Mouse (Mus musculus) granulocyte monocyte progenitor cell, adult 5-6 weeks (primary cell): Measurements from ENCODE around the gene Ccnt2. TPM values are rescaled to one million over a fixed set of nuclear protein-coding genes. Genes with fewer than 3 reads are reported as not detected.
"Not testable (repeated sequence)": the region's sequence is repeated elsewhere in the genome, so short reads cannot be mapped to it uniquely, and the experiment has no call there.

Experiments
- ATAC-seq: replicated peaks from 2 replicates; pipeline ENCODE4 v1.8.0; 2016; ENCODE audit warnings: mild to moderate bottlenecking, moderate TSS enrichment, inconsistent platforms; ENCODE audit not compliant: poor library complexity, severe bottlenecking
- total RNA-seq, 2 experiments: library from RNA; stranded (forward) in 1 of 2; stranded (reverse) in 1 of 2; fragments of 200-712, 200-1000 nt in 1 of 2; fragments of >200 nt in 1 of 2; fragmentation: Nextera tagmentation in 1 of 2; gene quantifications; 2 replicates each; pipeline ENCODE4 v1.2.3; 2014 to 2017

Ccnt2 gene
- total RNA-seq (2014; fragmentation: Nextera tagmentation) (30.4 and 51.4 TPM in 2 replicates), total RNA-seq (2017) (35.9 and 36.1 TPM in 2 replicates)

GRCm38 (mm10) chr1:127773803-127774500 lies at the start of gene Ccnt2:
TSS of gene Ccnt2 (plus strand) at chr1:127774164.
- ATAC-seq: peak; percentile 92

DNA sequence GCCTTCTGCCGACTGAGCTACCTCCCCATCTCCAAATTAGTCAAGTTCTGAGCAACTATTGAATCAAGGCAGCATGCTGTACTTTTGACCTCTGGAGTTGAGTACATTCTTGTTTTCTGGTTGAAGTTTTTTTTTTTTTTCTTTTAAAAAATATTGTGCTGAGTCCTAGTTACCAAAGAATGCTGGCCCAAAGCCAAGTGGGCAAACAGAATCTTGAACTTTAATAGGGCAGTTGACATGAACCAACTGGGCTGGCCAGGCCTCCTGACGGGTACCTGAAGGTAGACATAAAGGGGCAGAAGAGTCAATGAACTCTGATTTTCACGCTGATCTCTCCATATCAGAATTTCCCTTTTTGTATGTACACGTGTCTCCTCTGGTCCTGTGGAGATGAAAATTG lies 44.9 kb upstream of the Ccnt2 start, which contains the start of gene Acmsd:
Gene Acmsd, plus strand, starts transcription at position 318 of the 400 bp plus-strand sequence.
- no peak for ATAC-seq

DNA sequence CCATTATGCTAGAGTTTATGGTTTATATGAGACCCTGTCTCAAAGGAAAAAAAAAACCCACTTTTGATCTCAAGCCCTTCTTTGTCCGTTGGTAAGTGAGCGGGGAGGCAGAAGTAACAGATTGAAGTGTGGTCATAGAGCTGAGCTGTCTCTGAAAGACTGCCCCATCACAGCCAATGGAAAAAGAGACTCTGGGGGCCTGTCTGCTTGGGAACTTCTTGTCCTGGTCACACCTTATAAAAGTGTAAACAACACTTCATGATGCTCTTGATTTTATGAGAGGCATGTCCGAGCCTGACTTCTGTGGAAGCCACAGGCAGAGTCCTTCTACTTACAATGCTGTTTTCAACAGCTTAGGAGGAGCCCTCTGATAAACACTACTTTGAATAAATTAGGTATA lies 42.9 kb upstream of the Ccnt2 start:
- no peak for ATAC-seq

DNA sequence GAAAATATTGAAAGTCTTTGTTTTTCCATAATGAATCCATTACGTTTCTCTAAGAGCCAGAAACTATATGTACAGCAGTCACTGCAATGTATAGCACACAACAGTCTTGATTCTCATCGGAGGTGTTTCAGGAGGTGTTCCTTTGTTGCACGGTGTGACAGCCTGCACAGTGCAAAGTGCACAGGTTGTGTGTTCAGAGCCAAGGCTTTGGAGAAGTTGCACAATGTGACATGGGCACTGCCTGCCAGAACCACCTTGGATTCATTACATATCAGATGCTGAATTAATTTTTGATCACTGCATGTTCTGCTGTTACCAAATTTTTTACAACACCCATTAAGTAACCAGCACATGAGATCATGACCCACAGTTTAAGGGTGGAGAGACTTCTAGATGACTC lies 41.5 kb upstream of the Ccnt2 start:
- ATAC-seq: no peak

DNA sequence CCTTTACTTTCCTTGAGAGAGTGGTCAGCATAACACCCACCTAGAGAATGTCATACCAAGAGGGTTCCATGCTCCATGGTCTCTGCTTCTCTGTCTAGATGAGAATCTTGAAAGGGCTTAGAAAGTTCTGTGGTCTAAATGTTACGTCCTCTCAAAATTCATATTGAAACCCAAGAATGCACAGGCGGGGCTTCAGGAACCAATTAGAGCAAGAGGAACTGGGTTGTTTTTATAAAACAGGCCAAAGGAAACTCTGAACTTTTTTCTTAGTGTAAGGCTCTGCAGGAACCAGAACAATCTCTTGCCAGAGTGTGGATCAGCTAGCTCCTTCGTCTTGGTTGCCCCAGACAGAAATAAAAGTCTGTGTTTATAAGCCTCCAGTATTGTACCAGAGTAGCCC lies 41.1 kb upstream of the Ccnt2 start:
- no peak for ATAC-seq

- no peak for ATAC-seq
These were observed 38.6 kb upstream of the Ccnt2 start for GRCm38 (mm10) chr1:127735356-127735755.

- no peak for ATAC-seq
These were observed 23.4 kb upstream of the Ccnt2 start for GRCm38 (mm10) chr1:127750401-127751102.

- ATAC-seq: no peak
These were observed 18.2 kb upstream of the Ccnt2 start for GRCm38 (mm10) chr1:127755806-127756205.

GRCm38 (mm10) chr1:127756331-127757163 lies 17.4 kb upstream of the Ccnt2 start:
- ATAC-seq: no peak

DNA sequence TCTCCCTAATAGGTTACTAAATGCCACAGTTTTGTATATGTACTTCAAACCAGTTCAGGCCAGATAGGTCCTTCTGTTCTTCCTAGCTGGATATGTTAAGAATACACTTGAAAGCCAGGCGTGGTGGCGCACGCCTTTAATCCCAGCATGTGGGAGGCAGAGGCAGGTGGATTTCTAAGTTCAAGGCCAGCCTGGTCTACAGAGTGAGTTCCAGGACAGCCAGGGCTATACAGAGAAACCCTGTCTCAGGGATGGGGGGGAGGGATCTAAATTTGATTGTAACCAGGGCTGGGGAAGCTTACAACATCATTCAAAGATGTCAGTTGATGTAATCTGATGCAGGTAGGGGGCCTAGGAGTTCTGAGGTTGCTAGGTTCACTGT lies 16.8 kb upstream of the Ccnt2 start:
- not testable (repeated sequence) for ATAC-seq

GRCm38 (mm10) chr1:127765468-127765867 lies 8.5 kb upstream of the Ccnt2 start:
- ATAC-seq: peak; percentile 48

DNA sequence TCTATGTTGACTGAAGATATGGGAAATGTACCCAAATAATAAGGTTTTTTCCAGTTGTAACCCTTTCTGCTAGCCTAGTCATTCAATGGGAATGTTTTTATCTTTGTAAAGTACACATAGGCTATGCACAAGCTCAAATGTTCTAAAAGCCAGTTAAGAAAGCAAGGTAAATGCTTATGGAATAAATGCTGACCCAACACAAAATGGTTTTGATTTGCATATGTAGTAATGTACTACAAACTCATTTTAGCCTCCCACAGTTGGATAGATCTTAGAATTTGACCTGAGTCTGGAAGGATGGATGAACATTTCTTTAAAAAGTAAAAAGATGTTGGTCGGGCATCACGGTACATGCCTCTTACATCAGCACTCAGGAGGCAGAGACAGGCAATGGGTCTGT lies 7.2 kb upstream of the Ccnt2 start:
- ATAC-seq: no peak

DNA sequence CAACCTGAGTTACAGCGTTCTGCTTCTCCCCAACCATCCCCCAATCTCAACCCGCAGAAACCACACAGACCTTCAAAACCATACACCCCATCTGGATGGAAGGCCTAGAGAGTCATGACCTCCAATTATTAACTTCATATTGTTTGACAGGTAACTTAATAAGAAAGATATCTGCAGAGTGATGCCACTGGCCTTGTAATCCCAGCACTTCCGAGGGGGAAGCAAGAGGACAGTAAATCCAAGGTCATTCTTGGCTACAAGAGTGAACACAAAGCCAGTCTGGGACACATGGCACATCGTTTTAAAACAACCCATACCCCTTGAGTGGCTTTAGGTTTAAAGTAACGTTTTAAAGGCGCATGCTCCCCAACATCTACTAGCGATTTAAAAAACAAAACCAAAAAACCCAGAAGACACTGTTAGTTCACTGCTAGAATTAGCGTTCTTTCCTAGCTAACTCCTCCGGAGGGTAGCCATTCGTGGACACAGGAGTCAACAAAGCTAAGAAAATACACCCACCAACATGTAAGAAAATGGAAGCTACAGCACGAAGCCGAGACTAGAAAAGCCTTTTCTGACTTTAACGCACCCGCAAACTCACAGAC lies 664 bp upstream of the Ccnt2 start:
- ATAC-seq: no peak

DNA sequence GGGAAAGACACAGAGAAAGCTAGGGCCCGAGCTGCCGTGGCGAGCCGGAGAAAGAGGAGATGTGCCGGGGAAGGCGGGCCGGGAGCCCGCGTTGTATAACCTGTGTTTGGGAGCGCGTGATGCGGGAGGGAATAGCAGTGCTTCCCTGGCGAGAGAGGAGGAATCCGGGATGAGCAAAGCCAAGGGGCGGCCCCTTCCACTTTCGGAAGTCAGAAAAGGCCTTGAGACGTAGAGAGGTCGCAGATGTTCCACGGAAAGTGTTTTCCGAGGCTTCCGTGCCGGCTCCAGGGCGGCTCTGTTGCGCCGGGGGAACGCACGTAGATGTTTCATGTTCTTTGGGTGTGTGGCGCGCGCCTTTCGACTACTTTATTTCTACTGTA lies 527 bp downstream of the Ccnt2 start:
- ATAC-seq: peak; percentile 13

GRCm38 (mm10) chr1:127775206-127775720 lies 1.3 kb downstream of the Ccnt2 start:
- no peak for ATAC-seq

GRCm38 (mm10) chr1:127776246-127776645 lies 2.3 kb downstream of the Ccnt2 start:
- ATAC-seq: no peak

DNA sequence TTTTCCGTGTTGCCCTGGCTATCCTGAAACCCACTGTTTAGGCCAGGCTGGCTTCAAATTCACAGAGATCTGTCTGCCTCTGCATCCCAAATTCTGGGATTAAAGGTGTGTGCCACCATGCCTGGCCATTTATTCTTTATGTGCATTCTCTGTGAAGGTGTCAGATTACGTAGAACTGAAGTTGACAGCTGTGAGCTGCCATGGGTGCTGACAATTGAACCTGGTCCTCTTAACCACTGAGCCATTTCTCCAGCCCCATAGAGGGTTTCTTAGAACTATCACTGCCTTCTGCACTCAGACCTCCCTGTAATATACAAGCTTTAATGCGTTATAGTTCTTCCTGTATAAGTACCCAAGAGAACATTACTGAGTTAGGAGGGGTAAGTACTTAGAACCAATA lies 4.6 kb downstream of the Ccnt2 start:
- ATAC-seq: no peak

DNA sequence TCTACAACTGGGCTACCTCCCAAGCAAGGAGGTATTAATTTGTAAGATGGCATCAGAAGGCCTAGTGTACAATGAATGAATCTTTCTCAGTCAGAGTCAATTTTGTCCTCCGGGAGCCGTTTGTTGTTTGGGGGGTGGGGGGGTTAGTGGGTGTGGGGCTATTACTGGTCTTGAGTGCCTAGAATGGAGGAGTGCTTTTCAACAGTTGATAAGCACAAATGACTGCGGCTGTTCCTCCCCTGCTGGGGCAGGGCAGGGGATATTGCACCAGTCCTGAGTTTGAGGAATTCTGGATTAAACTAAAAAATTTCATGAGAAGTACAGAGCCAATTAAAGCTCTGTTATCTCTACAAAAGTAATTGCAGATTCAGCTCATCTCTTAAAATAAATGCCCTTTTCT lies 6.2 kb downstream of the Ccnt2 start:
- no peak for ATAC-seq

DNA sequence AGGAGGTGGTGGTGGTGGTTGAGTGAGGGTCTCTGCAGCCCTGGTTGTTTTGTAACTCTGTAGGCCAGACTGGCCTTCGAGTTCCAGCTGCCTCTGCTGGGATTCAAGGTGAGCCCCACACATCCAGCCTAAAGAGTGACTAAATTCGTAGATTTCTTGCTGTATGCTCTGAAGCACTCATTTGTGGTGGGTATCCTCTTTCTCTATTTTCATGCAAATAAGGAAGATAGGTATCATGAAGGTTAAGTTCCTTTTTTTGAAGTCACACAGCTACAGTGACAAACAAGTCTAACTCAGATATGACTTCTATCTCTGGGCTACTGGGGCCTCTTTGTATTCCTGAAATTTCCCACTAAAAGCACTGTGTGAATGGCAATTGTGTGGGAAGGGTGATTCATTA lies 6.9 kb downstream of the Ccnt2 start:
- ATAC-seq: peak; percentile 69

DNA sequence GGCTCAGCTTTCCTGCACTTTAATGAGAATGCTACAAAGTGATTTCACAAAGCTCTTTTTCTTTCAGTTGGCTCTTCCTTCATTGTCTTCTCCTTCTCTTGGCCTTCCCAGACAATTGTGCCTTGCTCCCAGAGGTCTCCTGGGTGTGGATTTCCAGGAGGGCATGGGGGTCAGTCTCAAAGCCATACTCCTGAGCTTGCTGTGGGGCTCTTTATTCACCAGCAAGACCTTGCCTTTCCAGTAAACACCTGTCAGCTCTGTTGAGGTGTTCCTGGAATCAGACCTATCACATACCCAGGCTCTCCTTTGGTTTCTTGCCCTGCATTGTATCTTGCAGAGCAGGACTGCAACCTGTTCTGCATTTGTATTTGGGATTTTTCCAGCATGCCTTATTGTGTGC lies 9.9 kb downstream of the Ccnt2 start:
- no peak for ATAC-seq
